Mouse (Mus musculus) cerebellum, postnatal 4 days (tissue): Measurements from ENCODE around the gene Stk10.
A peak's percentile ranks its signal among the peaks of the same experiment; 100 is the strongest.

ENCODE experiments used
- DNase-seq, 2 experiments: peaks; one replicate each; pipeline ENCODE4 v3.0.0; 2022; ENCODE audit warnings: low spot score in 2 of 2, mixed read lengths in 1 of 2

Stk10 gene

GRCm38 (mm10) chr11:32626079-32626478 is 93.0 kb downstream of the Stk10 start:
- no peak for DNase-seq

- DNase-seq, result no peak
Observed at GRCm38 (mm10) chr11:32627900-32628299, 94.8 kb downstream of the Stk10 start.

- DNase-seq, result no peak
Observed at GRCm38 (mm10) chr11:32629713-32630211, 96.7 kb downstream of the Stk10 start.

GRCm38 (mm10) chr11:32632671-32633070 is 99.6 kb downstream of the Stk10 start:
- DNase-seq, result no peak

- DNase-seq, result no peak
Observed at GRCm38 (mm10) chr11:32633542-32633941, 100.4 kb downstream of the Stk10 start.

GRCm38 (mm10) chr11:32634143-32634542 is 101.0 kb downstream of the Stk10 start:
- DNase-seq, result no peak

GRCm38 (mm10) chr11:32634842-32635241 is 101.7 kb downstream of the Stk10 start:
- DNase-seq, result no peak

- DNase-seq, result no peak
Observed at GRCm38 (mm10) chr11:32636275-32636674, 103.2 kb downstream of the Stk10 start.

GRCm38 (mm10) chr11:32638521-32639255 is 105.6 kb downstream of the Stk10 start:
- no peak for DNase-seq

GRCm38 (mm10) chr11:32640617-32641016 is 107.5 kb downstream of the Stk10 start:
- no peak for DNase-seq

- peak; percentile 88 to 91 for DNase-seq
Observed at GRCm38 (mm10) chr11:32642249-32642876, 109.3 kb downstream of the Stk10 start, which contains the start of gene Fbxw11. Gene Fbxw11, plus strand, starts transcription at chr11:32642724.

- DNase-seq, result peak in 1 of 2 experiments; percentile 27
Observed at GRCm38 (mm10) chr11:32642899-32643886, 110.1 kb downstream of the Stk10 start.

- no peak for DNase-seq
Observed at GRCm38 (mm10) chr11:32644010-32644409, 110.9 kb downstream of the Stk10 start.

GRCm38 (mm10) chr11:32647265-32647664 is 114.2 kb downstream of the Stk10 start:
- DNase-seq, result no peak

GRCm38 (mm10) chr11:32650236-32650749 is 117.2 kb downstream of the Stk10 start:
- DNase-seq, result no peak

- DNase-seq, result no peak
Observed at GRCm38 (mm10) chr11:32650893-32651590, 117.9 kb downstream of the Stk10 start.

GRCm38 (mm10) chr11:32651723-32652122 is 118.6 kb downstream of the Stk10 start:
- DNase-seq, result no peak

GRCm38 (mm10) chr11:32662082-32662656 is 129.1 kb downstream of the Stk10 start:
- no peak for DNase-seq

- no peak for DNase-seq
Observed at GRCm38 (mm10) chr11:32665639-32666038, 132.5 kb downstream of the Stk10 start.

- no peak for DNase-seq
Observed at GRCm38 (mm10) chr11:32666983-32667382, 133.9 kb downstream of the Stk10 start.

- no peak for DNase-seq
Observed at GRCm38 (mm10) chr11:32671480-32671879, 138.4 kb downstream of the Stk10 start.
